Mouse (Mus musculus) neural tube, embryonic 14.5 days (tissue): Measurements from ENCODE around the gene Slu7. TPM values are rescaled to one million over a fixed set of nuclear protein-coding genes. Genes with fewer than 3 reads are reported as not detected.

ENCODE experiments used
- ATAC-seq: fragments of 200-750 bp; cut with Nextera tagmentation; 2 replicates; pipeline ENCODE4 v1.8.0; 2017; ENCODE audit warnings: low read depth, mild to moderate bottlenecking, moderate TSS enrichment, moderate library complexity
- H3K27ac ChIP-seq: fragments of 300-500 bp; sonication (generic); 2 replicates; pipeline ENCODE4 v1.5.1; 2014; ENCODE audit warnings: low read depth, mild to moderate bottlenecking, control low read depth, low read length, moderate library complexity, mixed read lengths
- H3K27me3 ChIP-seq: fragments of 300-500 bp; sonication (generic); 2 replicates; pipeline ENCODE4 v1.6.1; 2014; ENCODE audit warnings: low read length; ENCODE audit not compliant: control insufficient read depth, insufficient read depth
- H3K36me3 ChIP-seq: fragments of 300-500 bp; sonication (generic); 2 replicates; pipeline ENCODE4 v1.6.1; 2014; ENCODE audit warnings: low read length, mixed read lengths; ENCODE audit not compliant: control insufficient read depth, insufficient read depth
- H3K4me1 ChIP-seq: fragments of 300-500 bp; sonication (generic); 2 replicates; pipeline ENCODE4 v1.6.1; 2014; ENCODE audit warnings: low read length; ENCODE audit not compliant: control insufficient read depth, insufficient read depth
- H3K4me2 ChIP-seq: fragments of 300-500 bp; sonication (generic); 2 replicates; pipeline ENCODE4 v1.6.1; 2014; ENCODE audit warnings: mild to moderate bottlenecking, low read depth, low read length, control low read depth
- H3K4me3 ChIP-seq: fragments of 300-500 bp; sonication (generic); 2 replicates; pipeline ENCODE4 v1.5.1; 2014; ENCODE audit warnings: low read depth, low read length, control low read depth, mixed read lengths
- H3K9ac ChIP-seq: fragments of 300-500 bp; sonication (generic); replicated peaks from 2 replicates; pipeline ENCODE4 v1.6.1; 2014; ENCODE audit warnings: low read depth, mild to moderate bottlenecking, control low read depth, low read length, mixed read lengths
- H3K9me3 ChIP-seq: fragments of 300-500 bp; sonication (generic); 2 replicates; pipeline ENCODE4 v1.6.1; 2016; ENCODE audit warnings: low read length; ENCODE audit not compliant: control insufficient read depth
- WGBS: fragments of 180-500 bp; shearing (Covaris S2); extraction: QIAGEN DNeasy Blood & Tissue Kit; methylation state at CpG from one replicate; pipeline ENCODE4 v1.1.7; 2014; 5-methylcytosine and 5-hydroxymethylcytosine counted together
- polyA plus RNA-seq: library from polyadenylated mRNA; unstranded; fragments of >200 nt; fragmentation: Nextera tagmentation; extraction: Ambion mirVana; gene quantifications from 2 replicates; pipeline ENCODE4 v1.2.1, GENCODE M21; 2014

Slu7 gene
- polyA plus RNA-seq, 1 experiment from 2014 or later = 65.2 TPM

DNA sequence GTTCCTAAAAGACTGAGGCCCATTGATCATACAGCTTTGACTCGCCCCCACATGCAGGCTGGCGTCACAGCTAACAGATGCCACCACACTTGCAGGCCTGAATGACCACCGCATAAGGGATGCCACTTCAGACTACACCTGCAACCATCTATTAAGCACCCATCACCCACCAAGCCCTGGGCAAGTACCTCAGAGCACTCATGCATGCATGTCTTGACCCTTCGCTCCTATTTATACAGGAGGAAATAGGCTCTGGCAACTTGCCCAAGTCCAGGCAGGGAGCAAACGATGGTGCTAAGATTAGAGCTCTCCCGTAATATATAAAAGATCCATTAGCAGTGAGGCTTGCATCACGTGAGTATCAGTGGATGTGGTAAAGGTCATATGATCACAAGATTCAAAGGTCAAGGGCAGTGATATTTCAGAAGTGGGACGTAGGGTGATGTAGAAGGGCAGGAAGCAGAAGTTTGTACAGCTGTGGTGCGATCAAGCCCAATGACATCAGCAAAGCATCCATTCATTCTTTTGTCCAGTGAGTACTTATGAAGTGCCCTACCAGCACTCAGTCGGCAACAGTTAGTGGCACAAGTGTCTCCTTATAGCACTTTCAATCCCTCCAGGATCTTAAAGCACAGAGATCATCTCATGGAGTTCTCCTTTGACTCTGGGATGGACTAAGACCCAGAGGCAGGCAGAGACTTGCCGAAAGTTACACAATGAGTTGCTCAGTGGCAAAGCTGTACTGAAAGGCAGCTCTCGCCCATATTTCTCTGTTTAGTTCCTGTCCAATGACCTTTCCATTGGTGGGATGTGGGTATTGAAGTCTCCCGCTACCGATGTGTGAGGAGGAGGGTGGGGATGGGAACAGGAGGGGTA is 38.2 kb upstream of the Slu7 start:
- 79% methylated on average over 14 of the region's 14 CpGs for WGBS

DNA sequence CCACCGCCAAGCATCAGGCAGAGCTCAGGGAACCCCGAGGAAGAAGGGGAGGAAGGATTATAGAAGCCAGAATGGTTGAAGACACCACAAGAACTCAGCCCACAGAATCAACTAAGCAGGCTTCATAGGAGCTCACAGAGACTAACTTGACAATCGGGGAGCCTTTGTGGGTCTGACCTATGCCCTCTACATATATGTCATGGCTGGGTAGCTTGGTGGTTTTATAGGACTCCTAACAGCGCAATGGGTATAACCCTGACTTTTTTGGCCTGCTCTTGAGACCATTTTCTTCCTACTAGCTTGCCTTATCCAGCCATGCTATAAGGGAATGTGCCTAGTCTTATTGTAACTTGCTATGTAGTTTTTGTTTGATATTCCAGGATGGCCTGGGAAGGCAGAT is 37.3 kb upstream of the Slu7 start:
- Histone ChIP-seq H3K4me2 (no peak overlapping the region), H3K9ac (no peak overlapping the region), H3K4me3 (no peak overlapping the region), H3K9me3 (no peaks in the 10 kb centered on the region), H3K36me3 (no peaks in the 10 kb centered on the region), H3K27me3 (no peaks in the 10 kb centered on the region), H3K27ac (no peak overlapping the region), H3K4me1 (no peaks in the 10 kb centered on the region)
- ATAC-seq = no peak
- 89% methylated on average over 4 of the region's 4 CpGs for WGBS

More for the DNA sequence above, 38.2 kb upstream of the Slu7 start:
- no peak for ATAC-seq
- Histone ChIP-seq H3K4me2 (no peak overlapping the region), H3K4me1 (no peaks in the 10 kb centered on the region), H3K4me3 (no peak overlapping the region), H3K9ac (no peak overlapping the region), H3K27me3 (no peaks in the 10 kb centered on the region), H3K9me3 (no peaks in the 10 kb centered on the region), H3K27ac (no peak overlapping the region), H3K36me3 (no peaks in the 10 kb centered on the region)

DNA sequence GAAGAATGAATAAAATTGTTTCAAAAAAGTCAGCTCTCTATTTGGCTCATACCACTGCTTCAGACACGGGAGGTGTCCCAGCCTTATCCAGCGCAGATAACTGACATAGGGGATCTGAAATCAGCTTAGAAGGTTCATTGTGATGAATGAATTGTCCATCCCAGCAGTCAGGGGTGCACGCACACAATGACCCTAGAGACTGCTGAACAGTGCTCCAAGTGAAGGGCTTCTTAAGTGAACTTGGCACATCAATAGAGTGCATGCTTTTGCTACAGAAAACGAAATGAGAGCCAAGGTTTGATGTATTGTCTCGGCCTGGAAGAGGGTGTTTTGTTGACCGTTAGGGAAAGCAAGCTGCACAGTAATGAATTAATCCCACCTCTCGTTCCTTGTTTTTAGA is 36.9 kb upstream of the Slu7 start:
- ATAC-seq = no peak
- H3K9me3 ChIP-seq = no peaks in the 10 kb centered on the region
- 76% methylated on average over 7 of the region's 7 CpGs for WGBS
- no peak overlapping the region for H3K9ac ChIP-seq
- no peaks in the 10 kb centered on the region for H3K36me3 ChIP-seq
- no peak overlapping the region for H3K4me2 ChIP-seq
- no peaks in the 10 kb centered on the region for H3K4me1 ChIP-seq
- no peak overlapping the region for H3K4me3 ChIP-seq
- H3K27ac ChIP-seq = no peak overlapping the region
- H3K27me3 ChIP-seq = no peaks in the 10 kb centered on the region

DNA sequence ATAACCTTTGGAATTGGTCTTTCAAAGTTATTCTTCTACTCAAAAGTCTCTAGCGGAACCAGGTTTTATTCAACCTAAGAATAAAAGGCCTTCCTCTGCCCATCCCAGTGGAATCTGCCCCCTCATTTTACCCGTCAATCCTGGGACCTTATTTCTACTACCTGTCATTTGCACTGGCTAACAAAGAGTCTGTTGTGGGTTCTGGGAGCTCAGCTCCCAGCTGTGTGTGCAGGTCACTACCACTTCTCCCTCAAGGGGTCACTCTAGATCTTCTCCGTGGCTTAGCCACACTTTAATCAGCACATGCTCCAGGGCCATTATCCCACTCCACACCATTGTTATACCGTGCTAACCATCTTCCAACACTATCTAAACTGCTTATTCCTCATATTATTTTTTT is 34.2 kb upstream of the Slu7 start:
- Histone ChIP-seq H3K27me3 (no peaks in the 10 kb centered on the region), H3K27ac (no peak overlapping the region), H3K9me3 (no peaks in the 10 kb centered on the region), H3K4me3 (no peak overlapping the region), H3K9ac (no peak overlapping the region), H3K36me3 (no peaks in the 10 kb centered on the region), H3K4me1 (no peaks in the 10 kb centered on the region), H3K4me2 (no peak overlapping the region)
- no peak for ATAC-seq
- 46% methylated on average over 4 of the region's 4 CpGs for WGBS

DNA sequence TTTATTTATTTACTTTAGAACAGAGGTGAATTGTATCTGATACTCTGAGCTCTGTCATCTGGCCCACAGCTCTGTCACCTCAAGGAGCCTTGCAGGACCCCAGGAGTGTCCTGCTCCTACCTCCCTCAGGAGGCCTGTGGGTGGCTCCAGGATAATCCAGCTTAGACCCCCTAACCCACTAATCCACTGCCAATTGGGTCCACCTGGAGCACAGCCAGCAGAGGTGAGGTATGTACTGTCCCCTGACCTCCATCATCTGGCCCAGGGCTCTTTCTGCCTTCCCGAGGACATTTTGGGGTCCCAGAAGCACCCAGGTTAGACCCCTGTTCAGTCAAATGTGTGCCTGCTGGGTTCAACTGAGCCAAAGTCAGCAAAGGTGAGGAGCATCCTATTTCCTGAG is 33.4 kb upstream of the Slu7 start:
- no peaks in the 10 kb centered on the region for H3K27me3 ChIP-seq
- H3K36me3 ChIP-seq = no peaks in the 10 kb centered on the region
- WGBS = 100% methylated on average over 1 of the region's 1 CpGs
- H3K9ac ChIP-seq = no peak overlapping the region
- no peak for ATAC-seq
- H3K4me1 ChIP-seq = no peaks in the 10 kb centered on the region
- no peak overlapping the region for H3K4me3 ChIP-seq
- H3K27ac ChIP-seq = no peak overlapping the region
- no peak overlapping the region for H3K4me2 ChIP-seq
- no peaks in the 10 kb centered on the region; the same call in 1 of the 2 replicates for H3K9me3 ChIP-seq

DNA sequence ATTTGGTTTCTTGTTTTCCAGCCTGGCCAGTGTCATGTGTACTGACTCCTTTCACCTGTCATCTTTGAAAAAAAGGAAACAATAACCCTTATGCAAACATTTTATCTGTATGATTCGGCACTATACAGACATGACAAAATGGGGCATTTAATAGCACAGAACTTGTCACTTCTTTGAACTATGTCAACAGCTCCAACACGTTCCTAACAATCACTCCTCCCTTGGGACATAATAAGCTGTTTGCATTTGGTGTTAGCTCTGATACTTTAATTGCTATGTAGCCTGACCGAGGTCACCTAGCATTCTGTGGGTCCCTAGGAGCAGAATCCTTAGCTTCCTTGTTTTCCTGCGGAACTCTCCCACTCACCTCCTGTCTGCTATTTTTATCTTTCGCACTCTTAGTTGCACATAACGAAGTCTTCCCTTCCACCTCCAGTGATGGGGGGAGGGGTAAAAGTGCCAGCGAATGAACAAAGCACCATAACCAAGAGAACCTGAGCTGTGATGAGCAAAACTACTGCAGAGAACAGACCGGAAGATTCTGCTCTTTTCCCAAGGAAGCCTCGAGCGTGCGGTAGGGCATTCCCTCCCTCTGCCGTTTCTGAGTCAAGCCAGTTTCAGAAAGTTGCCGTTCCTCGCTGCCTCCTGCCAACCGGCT is 29.3 kb upstream of the Slu7 start:
- Histone ChIP-seq H3K9ac (no peak overlapping the region), H3K27ac (no peak overlapping the region), H3K27me3 (no peaks in the 10 kb centered on the region), H3K4me2 (no peak overlapping the region), H3K36me3 (no peaks in the 10 kb centered on the region), H3K4me3 (no peak overlapping the region), H3K4me1 (no peaks in the 10 kb centered on the region), H3K9me3 (no peaks in the 10 kb centered on the region; the same call in 1 of the 2 replicates)
- 93% methylated on average over 15 of the region's 15 CpGs for WGBS
- ATAC-seq = no peak

DNA sequence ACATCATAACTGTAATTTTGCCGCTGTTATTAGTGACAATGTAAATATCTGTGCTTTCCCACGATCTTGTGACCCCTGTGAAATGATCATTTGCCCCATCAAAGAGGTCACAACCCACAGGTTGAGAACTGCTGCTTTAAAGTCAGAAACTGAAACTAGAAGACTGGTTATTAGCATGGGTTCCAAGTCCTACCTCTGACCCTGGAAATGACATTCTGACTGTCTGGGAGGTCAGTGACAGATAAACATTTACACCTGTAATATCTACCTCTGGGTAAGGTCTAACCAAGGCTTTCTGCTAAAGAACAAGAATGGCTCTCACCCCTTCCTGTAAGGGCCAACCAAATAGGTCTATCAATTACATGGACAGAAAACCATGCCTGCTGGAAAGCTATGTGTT is 24.7 kb upstream of the Slu7 start:
- no peak overlapping the region for H3K27ac ChIP-seq
- H3K9ac ChIP-seq = no peak overlapping the region
- 86% methylated on average over 2 of the region's 2 CpGs for WGBS
- H3K4me3 ChIP-seq = no peak overlapping the region
- ATAC-seq = no peak
- H3K27me3 ChIP-seq = no peaks in the 10 kb centered on the region
- H3K36me3 ChIP-seq = no peaks in the 10 kb centered on the region
- no peaks in the 10 kb centered on the region for H3K4me1 ChIP-seq
- H3K4me2 ChIP-seq = no peak overlapping the region
- no peaks in the 10 kb centered on the region; the same call in 1 of the 2 replicates for H3K9me3 ChIP-seq

DNA sequence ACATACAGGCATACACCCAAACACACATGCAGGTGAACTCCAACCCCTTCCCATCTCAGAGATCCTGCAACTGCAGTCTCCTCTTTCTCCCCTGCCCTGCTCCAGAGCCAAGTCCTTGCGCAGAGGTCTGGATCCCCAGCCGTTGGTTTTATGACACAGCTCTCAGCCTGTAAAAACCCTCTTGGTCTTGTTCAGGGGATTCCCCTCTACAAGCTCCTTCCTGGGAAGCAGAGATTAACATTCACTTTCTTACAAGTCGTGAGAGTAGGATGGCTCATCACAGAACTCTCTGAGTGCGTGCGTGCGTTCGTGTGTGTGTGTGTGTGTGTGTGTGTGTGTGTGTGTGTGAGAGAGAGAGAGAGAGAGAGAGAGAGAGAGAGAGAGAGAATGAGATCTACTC is 23.3 kb upstream of the Slu7 start:
- Histone ChIP-seq H3K27me3 (no peaks in the 10 kb centered on the region), H3K4me2 (no peak overlapping the region), H3K9me3 (no peaks in the 10 kb centered on the region), H3K9ac (no peak overlapping the region), H3K4me1 (no peaks in the 10 kb centered on the region), H3K36me3 (no peaks in the 10 kb centered on the region), H3K4me3 (no peak overlapping the region), H3K27ac (no peak overlapping the region)
- no peak for ATAC-seq
- WGBS = 60% methylated on average over 7 of the region's 7 CpGs

DNA sequence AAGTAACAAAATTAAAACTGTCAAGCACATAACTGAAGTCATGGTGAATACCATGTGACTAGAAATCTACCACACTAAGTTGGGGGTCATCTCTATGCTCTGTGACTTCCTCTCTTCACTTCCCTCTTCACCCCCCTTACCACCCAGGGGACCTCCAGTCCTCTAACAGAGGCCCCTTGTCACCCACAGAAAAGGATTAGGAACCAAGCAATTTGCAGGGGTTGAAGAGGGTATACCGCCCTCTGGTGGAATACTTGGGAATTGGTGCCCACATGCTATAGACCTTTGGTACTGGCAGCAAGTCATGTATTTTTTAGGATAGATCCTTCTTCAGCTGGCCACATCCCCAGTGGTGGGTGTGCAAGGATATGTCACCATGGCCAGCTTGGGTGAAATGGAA is 22.1 kb upstream of the Slu7 start:
- H3K4me2 ChIP-seq = no peak overlapping the region
- H3K9me3 ChIP-seq = no peaks in the 10 kb centered on the region
- H3K27me3 ChIP-seq = no peaks in the 10 kb centered on the region
- H3K27ac ChIP-seq = no peak overlapping the region
- H3K9ac ChIP-seq = no peak overlapping the region
- 0% methylated on average over 1 of the region's 1 CpGs for WGBS
- H3K36me3 ChIP-seq = no peaks in the 10 kb centered on the region
- no peaks in the 10 kb centered on the region for H3K4me1 ChIP-seq
- peak; percentile 55 for ATAC-seq
- no peak overlapping the region for H3K4me3 ChIP-seq
